Mouse (Mus musculus) lung, postnatal 0 days (tissue): ENCODE measurements around the gene D930048N14Rik.

ENCODE experiments used
- CTCF ChIP-seq: IDR thresholded peaks from 2 replicates; pipeline ENCODE4 v1.5.1; 2016; ENCODE audit warnings: antibody characterized with exemption, mild to moderate bottlenecking
- EP300 ChIP-seq: IDR thresholded peaks from 2 replicates; pipeline ENCODE4 v1.6.1; 2016; ENCODE audit warnings: antibody characterized with exemption, mild to moderate bottlenecking, control low read depth

- TF ChIP-seq CTCF (peak; percentile 91), EP300 (no peak)
Measured at GRCm38 (mm10) chr11:51617693-51618092, 33.1 kb upstream of the D930048N14Rik start.
